Mouse (Mus musculus) kidney, postnatal 25 days (tissue): ENCODE data around the gene Cldn34c4.

Experiments used
- DNase-seq, 2 experiments: peaks; one replicate each; pipeline ENCODE4 v3.0.0; 2021; ENCODE audit warnings: mixed read lengths in 2 of 2

Cldn34c4 gene

GRCm38 (mm10) chrX:127736454-127736853 lies at the start of gene Cldn34c4:
Gene Cldn34c4, minus strand, starts transcription at chrX:127736554.
- DNase-seq: no peak

- no peak for DNase-seq
Measured at GRCm38 (mm10) chrX:127747062-127747461, 10.7 kb upstream of the Cldn34c4 start.
